Mouse (Mus musculus) olfactory bulb, adult 2 months (tissue): Measurements from ENCODE around the gene Dock4.

Experiments
- CTCF ChIP-seq: fragments of 200-500 bp; IDR thresholded peaks from 2 replicates; pipeline ENCODE4 v1.5.1; 2012; ENCODE audit warnings: low read depth, mild to moderate bottlenecking, low read length, moderate library complexity; ENCODE audit not compliant: insufficient read depth
- POLR2A ChIP-seq: fragments of 200-500 bp; IDR thresholded peaks from 2 replicates; pipeline ENCODE4 v1.6.1; 2012; ENCODE audit warnings: mild to moderate bottlenecking, low read depth, low read length, moderate library complexity; ENCODE audit not compliant: insufficient read depth

DNA sequence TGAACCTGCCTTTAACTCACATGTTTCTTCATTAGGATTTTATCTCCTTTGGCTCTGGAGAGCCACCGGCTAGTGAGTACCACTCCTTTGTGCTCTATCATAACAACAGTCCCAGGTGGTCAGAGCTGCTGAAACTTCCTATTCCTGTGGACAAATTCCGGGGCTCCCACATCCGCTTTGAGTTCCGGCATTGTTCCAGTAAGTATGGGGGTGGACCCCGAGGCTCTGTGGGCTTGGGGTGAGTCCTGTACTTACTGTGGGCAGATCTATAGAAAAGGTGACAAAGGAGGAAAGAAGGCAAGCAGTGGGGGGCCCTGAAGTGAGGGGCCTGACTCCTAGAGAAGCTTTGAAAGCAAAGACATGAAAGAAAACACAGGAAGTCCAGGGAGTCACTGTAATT lies 258.5 kb downstream of the Dock4 start:
- TF ChIP-seq CTCF, result no peak
- no peak for TF ChIP-seq POLR2A
